In genomic region chr12:3926127-3926526, GRCm38 (mm10) we compare ENCODE assay signal across 8 mouse cellular contexts. TPM values are rescaled to one million over a fixed set of nuclear protein-coding genes. Genes with fewer than 3 reads are reported as not detected.
A peak's percentile ranks its signal among the peaks of the same experiment; 100 is the strongest.
DNase-seq lines count a peak whose midpoint lies in the region; ATAC-seq and TF ChIP-seq lines count a peak whose summit lies in the region.
"Had no signal": no experiment of that assay in that cellular context is flagged by ENCODE, and none has a peak within 500 bp of the region (broad histone marks: within the 10 kb centered on the region; RNA-seq: fewer than 3 reads in every experiment).

No protein-coding gene starts in this region.

- ATAC-seq in G1E (ENCODE audit: extremely low read depth, insufficient number of reproducible peaks, low FRiP score, poor library complexity, severe bottlenecking): no peak
- ATAC-seq in kidney, embryonic 15.5 days (replicated peaks; ENCODE audit: low FRiP score): 0 out of 2 replicates have a peak, but pooled peaks have one; percentile 43

- no peak overlapping the region for H3K27ac ChIP-seq in kidney, embryonic 15.5 days
- H3K27ac ChIP-seq: liver, embryonic 13.5 days had no signal

- WGBS in kidney, embryonic 15.5 days: 3% methylated on average over 1 of the region's 1 CpGs

- no peak overlapping the region for H3K9ac ChIP-seq in kidney, embryonic 15.5 days
- H3K9ac ChIP-seq: liver, embryonic 13.5 days had no signal

- H3K27me3 ChIP-seq in G1E (ENCODE audit: insufficient read depth, low read length): no peaks in the 10 kb centered on the region
- H3K27me3 ChIP-seq in kidney, embryonic 15.5 days: no peaks in the 10 kb centered on the region
- H3K27me3 ChIP-seq: liver, embryonic 13.5 days had no signal

- no peak overlapping the region for H3K4me2 ChIP-seq in kidney, embryonic 15.5 days
- H3K4me2 ChIP-seq: liver, embryonic 13.5 days had no signal

- H3K9me3 ChIP-seq in G1E (replicated peaks): no peaks in the 10 kb centered on the region
- no peaks in the 10 kb centered on the region for H3K9me3 ChIP-seq in kidney, embryonic 15.5 days (replicated peaks)
- H3K9me3 ChIP-seq: liver, embryonic 13.5 days had no signal

- no peaks in the 10 kb centered on the region for H3K36me3 ChIP-seq in G1E (replicated peaks)
- no peaks in the 10 kb centered on the region for H3K36me3 ChIP-seq in kidney, embryonic 15.5 days
- H3K36me3 ChIP-seq: liver, embryonic 13.5 days had no signal

- no peak overlapping the region for H3K4me3 ChIP-seq in G1E (ENCODE audit: low read depth, low read length)
- no peak overlapping the region for H3K4me3 ChIP-seq in kidney, embryonic 15.5 days (replicated peaks)
- H3K4me3 ChIP-seq: liver, embryonic 13.5 days had no signal

- peak; percentile 75 for DNase-seq in CD4-positive, CD25-positive, alpha-beta regulatory T cell, adult 2 months (ENCODE audit: low read depth, low spot score)
- DNase-seq in G1E (ENCODE audit: low spot score): peak; percentile 14
- peak; percentile 73 for DNase-seq in cerebellum, adult 11 months
- DNase-seq in frontal cortex, postnatal 36 days (ENCODE audit: low spot score in 2 of 2): peak; percentile 61 to 71
- peak; percentile 53 to 54 for DNase-seq in lung, adult 18-20 months
- DNase-seq in right cerebral cortex, postnatal 14 days: peak; percentile 78
- DNase-seq: liver, embryonic 13.5 days had no signal

- no peaks in the 10 kb centered on the region for H3K4me1 ChIP-seq in G1E (ENCODE audit: insufficient read depth, low read depth, low read length)
- H3K4me1 ChIP-seq in kidney, embryonic 15.5 days: peaks cover 3% of the 10 kb centered on the region
- H3K4me1 ChIP-seq: liver, embryonic 13.5 days had no signal

- 0 out of 2 replicates have a peak, but pooled peaks have one; percentile 34 for TF ChIP-seq CTCF in G1E (IDR thresholded peaks at IDR 0.05; ENCODE audit: low read depth, low read length)

RNA-seq across cellular contexts. Expression of gene Pomc, which starts 28.6 kb away (rescaled TPM):
- total RNA-seq in G1E (2014; fragmentation: Nextera tagmentation) (not detected in 2 replicates), G1E (2017) (not detected in 2 replicates)
- polyA plus RNA-seq in G1E (2012): not detected in 2 replicates
- 2.4 and 3.4 TPM in 2 replicates for polyA plus RNA-seq in kidney, embryonic 15.5 days (2015; fragmentation: Nextera tagmentation; extraction: Ambion mirVana)

Comparison
In these comparisons a context has a peak if more than half of its experiments do, and no peak if none do; other contexts are left out.
1. DNase-seq: peak in every context shown above with its lines; median percentile 78 in right cerebral cortex, postnatal 14 days; 75 in CD4-positive, CD25-positive, alpha-beta regulatory T cell, adult 2 months; 73 in cerebellum, adult 11 months; 66 in frontal cortex, postnatal 36 days; 54 in lung, adult 18-20 months; 14 in G1E.